Mouse (Mus musculus): Measurements from ENCODE around the gene Sema5b. TPM values are rescaled to one million over a fixed set of nuclear protein-coding genes. Genes with fewer than 3 reads are reported as not detected.

The Sema5b gene
- polyA plus RNA-seq, 1 experiment from 2014 or later: 10.0 TPM

Other genes with a start within 250 kb of the Sema5b start
- gene Sec22a, start 177.2 kb upstream of the Sema5b start, polyA plus RNA-seq (2016; fragmentation: Nextera tagmentation; extraction: Ambion mirVana): 39.1 and 42.2 TPM in 2 replicates
- gene Pdia5, start 50.3 kb upstream of the Sema5b start, polyA plus RNA-seq (2016; fragmentation: Nextera tagmentation; extraction: Ambion mirVana): 24.1 and 27.9 TPM in 2 replicates
- gene Dirc2, start 228.2 kb downstream of the Sema5b start, polyA plus RNA-seq (2016; fragmentation: Nextera tagmentation; extraction: Ambion mirVana): 17.0 and 21.3 TPM in 2 replicates
- 21.6 and 22.9 TPM in 2 replicates for gene Hspbap1, start 229.2 kb downstream of the Sema5b start, polyA plus RNA-seq (2016; fragmentation: Nextera tagmentation; extraction: Ambion mirVana)

Data from limb, embryonic 12.5 days (tissue).